Mouse (Mus musculus): ENCODE measurements around the gene Tbc1d24. TPM values are rescaled to one million over a fixed set of nuclear protein-coding genes. Genes with fewer than 3 reads are reported as not detected.

Tbc1d24 gene
- 10 to 100 TPM; 61.2 to 66.1 TPM for total RNA-seq (2021)
- long read RNA-seq, experiment 1, full-length matches to known transcripts, result 1 of 14 reads
- long read RNA-seq, experiment 1, partial matches to known transcripts, result 0 of 14 reads
- long read RNA-seq, experiment 1, other reads (novel, unspliced or antisense), result 13 of 14 reads
- long read RNA-seq, experiment 2, partial matches to known transcripts, result 0 of 19 reads
- long read RNA-seq, experiment 2, other reads (novel, unspliced or antisense), result 19 of 19 reads

DNA sequence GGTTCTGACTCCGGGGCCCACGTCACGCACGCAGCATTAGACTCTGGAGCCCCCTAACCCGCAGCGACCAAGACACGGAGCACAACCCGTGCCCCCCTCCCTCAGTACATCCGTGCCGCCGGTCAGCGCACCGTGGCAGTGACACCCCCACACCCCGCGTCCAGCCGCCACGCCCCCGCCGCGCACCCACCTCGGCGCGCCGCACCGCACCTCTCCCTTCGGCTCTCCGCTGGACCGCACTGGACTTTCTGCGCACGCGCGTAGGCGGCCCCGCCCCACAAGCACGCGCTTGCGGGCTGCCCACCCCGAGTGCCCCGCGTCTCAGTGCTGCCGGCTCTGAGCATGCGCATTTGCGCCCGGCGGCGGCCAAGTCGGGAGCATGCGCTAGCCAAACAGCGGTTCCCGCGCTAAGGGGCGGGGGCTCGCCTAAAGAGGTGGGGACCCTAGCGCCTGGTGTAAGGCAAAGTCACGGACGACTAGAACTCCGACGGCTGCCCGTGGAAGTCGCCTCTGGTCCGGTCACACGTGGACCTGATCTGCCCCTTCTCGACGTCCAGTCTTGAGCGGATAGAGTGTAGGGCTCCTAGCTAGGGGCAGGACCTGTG is at the start of gene Tbc1d24:
Tbc1d24 (minus strand) TSS at position 279 of the 605 bp plus-strand sequence.
- peak within 1 kb of the TSS; percentile 87 for H3K4me3 ChIP-seq
- TF ChIP-seq CTCF (conservative IDR thresholded peaks at IDR 0.05), result no peak
- H3K27ac ChIP-seq, result peak within 1 kb of the TSS; percentile 97
- DNase-seq (ENCODE audit: low spot score in 2 of 2), result peak; percentile 94 to 95

- no peak overlapping the region for H3K27ac ChIP-seq
- DNase-seq (ENCODE audit: low spot score in 2 of 2), result no peak
- TF ChIP-seq CTCF (conservative IDR thresholded peaks at IDR 0.05), result no peak
- no peak overlapping the region for H3K4me3 ChIP-seq
Measured at GRCm38 (mm10) chr17:24252329-24252728, 47.0 kb upstream of the Tbc1d24 start.

DNA sequence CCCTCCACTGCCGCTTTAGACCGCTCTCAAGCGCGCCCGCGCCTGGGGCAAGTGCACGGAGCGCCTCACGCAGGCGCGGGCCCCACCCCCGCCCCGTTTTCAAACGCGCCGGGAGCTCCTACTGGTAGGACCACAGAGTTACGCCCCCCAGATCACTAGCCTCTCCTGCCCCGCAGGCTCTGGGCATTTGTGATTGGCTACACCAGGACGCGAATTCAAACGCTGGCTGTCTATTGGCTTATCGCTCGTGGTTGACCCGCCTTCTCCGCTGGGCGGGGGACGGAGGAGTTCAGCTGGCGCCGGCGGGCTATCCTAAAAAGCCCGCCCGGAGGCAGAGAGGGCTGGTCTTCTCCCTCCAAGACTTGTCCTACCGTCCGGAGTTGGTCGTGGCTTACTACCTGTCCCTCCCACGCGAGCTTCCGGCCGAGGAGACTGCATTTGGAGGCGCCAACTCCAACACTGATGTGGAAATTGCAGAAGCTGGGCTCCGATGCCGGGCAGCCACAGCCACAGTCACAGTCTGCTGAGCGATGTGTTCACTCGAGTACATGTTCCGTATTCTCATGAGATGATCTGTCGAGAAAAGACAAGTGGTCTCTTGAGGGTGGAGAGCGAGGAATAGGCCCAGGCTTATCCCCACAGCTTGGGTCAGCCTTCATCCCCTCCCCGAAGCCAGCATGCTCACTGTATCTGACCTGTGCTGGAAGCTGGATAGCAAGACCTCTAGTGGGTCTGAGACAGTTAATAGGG is 46.1 kb upstream of the Tbc1d24 start, which contains the start of gene Ccnf:
Ccnf (minus strand) TSS at position 165 of the 750 bp plus-strand sequence.
- peak; percentile 94 to 97 for DNase-seq (ENCODE audit: low spot score in 2 of 2)
- Histone ChIP-seq H3K27ac (peak within 1 kb of the TSS; percentile 58), H3K4me3 (peak within 1 kb of the TSS; percentile 88)
- TF ChIP-seq CTCF (conservative IDR thresholded peaks at IDR 0.05), result peak; percentile 79

DNA sequence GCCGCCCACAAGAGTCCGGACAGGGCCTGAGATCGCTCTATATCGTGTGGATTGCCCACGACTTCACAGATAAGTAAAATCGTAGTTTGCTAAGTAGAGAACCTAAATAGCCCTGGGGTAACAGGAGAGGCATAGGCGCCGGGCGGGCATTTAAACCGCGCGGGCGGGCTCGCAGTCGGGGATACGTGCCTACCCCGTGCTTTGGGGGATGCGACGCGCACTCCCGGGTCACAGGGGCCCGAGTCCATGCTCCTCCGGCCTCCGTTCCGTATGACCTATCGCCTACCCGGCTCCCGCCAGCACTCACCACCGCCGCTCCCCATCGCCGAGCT is 45.6 kb upstream of the Tbc1d24 start:
- no peak for TF ChIP-seq CTCF (conservative IDR thresholded peaks at IDR 0.05)
- Histone ChIP-seq H3K27ac (peak overlapping the region; percentile 58), H3K4me3 (peak overlapping the region; percentile 88)
- no peak for DNase-seq (ENCODE audit: low spot score in 2 of 2)

DNA sequence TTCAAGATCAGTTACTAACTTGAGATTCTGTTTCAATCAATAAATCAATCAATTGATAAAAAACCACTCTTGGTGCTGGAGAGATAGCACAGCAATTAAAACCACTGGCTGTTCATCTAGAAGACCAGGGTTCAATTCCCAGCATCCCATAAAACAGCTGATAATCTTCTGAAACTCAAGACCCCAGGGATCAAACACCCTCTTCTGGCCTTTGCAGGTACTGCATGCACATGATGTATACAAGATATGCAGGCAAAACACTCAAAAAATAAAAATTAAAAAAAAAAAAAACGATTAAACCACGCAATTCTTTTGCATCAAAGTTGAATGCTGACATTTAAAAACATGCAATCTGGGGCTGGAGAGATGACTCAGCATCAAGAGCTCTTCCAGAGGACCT is 43.3 kb upstream of the Tbc1d24 start:
- no peak for DNase-seq (ENCODE audit: low spot score in 2 of 2)
- Histone ChIP-seq H3K4me3 (no peak overlapping the region), H3K27ac (no peak overlapping the region)
- TF ChIP-seq CTCF (conservative IDR thresholded peaks at IDR 0.05), result peak; percentile 61

- Histone ChIP-seq H3K27ac (peak overlapping the region; percentile 25; the same call in 1 of the 2 replicates), H3K4me3 (no peak overlapping the region)
- no peak for TF ChIP-seq CTCF (conservative IDR thresholded peaks at IDR 0.05)
- peak in 1 of 2 experiments; percentile 32 for DNase-seq (ENCODE audit: low spot score in 2 of 2)
Measured at GRCm38 (mm10) chr17:24244061-24244460, 38.7 kb upstream of the Tbc1d24 start.

DNA sequence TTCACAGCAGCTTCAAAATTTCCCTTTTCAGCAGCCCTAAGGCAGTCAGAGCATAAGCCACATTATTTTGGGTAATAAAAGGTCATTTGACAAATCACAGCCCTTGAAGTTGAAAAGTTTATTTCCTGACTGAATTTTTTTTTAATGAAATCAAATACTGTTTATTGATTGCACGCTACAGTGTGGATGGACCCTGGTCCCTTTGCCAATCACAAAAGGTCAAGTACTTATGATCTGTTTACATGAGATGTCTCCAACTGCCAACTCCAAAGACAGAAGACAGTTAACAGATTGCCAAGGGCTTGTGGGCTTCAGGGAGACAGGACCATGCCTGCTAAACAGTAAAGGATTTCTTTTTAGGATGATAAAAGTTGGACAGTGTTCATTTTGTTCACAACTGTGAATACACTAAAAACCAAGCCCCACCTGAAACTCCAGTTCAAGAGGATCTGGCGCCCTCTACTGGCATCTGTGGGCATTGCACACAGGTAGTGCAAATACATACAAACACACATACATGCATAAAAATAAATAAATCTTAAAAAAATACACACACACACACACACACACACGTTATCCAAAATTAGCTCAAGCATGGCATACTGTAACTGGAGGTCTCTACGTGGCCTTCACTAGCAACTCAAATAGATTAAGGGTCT is 38.1 kb upstream of the Tbc1d24 start:
- Histone ChIP-seq H3K4me3 (no peak overlapping the region), H3K27ac (no peak overlapping the region)
- TF ChIP-seq CTCF (conservative IDR thresholded peaks at IDR 0.05), result peak; percentile 75
- DNase-seq (ENCODE audit: low spot score in 2 of 2), result no peak

DNA sequence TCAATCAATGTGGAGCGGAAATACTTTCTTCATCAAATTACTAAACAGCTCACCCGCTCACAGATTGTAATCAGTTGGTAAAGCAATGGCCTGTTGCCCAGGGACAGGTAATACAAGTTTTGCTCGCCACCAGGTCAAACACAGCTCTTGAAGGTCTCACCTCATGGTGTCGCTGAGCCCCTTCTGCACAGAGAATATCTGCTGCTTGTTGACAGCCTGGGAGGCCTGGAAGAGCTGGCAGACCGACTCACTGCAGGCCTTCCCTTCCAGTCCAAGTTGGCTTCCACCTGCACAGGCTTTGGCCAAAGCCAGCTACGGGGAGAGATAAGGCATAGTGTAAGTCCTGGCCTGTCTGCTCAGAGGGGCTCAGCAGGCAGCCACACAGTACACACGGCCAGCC is 31.6 kb upstream of the Tbc1d24 start:
- TF ChIP-seq CTCF (conservative IDR thresholded peaks at IDR 0.05), result no peak
- no peak overlapping the region for H3K27ac ChIP-seq
- DNase-seq (ENCODE audit: low spot score in 2 of 2), result no peak
- H3K4me3 ChIP-seq, result no peak overlapping the region

DNA sequence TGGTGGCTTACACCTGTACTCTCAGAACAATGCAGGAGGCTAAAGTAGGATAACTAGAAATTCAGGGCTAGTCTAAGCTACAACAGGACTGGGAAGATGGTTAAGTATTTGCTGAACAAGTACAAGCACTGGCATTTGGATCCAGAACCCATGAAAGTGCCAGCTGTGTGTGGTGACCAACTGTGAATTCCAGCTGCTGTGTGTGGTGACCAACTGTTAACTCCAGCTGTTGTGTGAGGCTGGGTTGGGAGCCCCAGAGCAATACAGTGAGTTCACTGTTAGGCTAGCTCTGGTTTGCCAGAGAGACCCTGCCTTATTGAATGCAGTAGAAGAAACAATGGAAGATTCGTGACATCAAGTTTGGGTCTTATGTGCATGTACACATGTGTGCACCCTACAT is 31.1 kb upstream of the Tbc1d24 start:
- no peak for DNase-seq (ENCODE audit: low spot score in 2 of 2)
- Histone ChIP-seq H3K27ac (no peak overlapping the region), H3K4me3 (no peak overlapping the region)
- TF ChIP-seq CTCF (conservative IDR thresholded peaks at IDR 0.05), result no peak

- H3K4me3 ChIP-seq, result no peak overlapping the region
- no peak for TF ChIP-seq CTCF (conservative IDR thresholded peaks at IDR 0.05)
- no peak overlapping the region for H3K27ac ChIP-seq
- no peak for DNase-seq (ENCODE audit: low spot score in 2 of 2)
Measured at GRCm38 (mm10) chr17:24227941-24228340, 22.6 kb upstream of the Tbc1d24 start.

DNA sequence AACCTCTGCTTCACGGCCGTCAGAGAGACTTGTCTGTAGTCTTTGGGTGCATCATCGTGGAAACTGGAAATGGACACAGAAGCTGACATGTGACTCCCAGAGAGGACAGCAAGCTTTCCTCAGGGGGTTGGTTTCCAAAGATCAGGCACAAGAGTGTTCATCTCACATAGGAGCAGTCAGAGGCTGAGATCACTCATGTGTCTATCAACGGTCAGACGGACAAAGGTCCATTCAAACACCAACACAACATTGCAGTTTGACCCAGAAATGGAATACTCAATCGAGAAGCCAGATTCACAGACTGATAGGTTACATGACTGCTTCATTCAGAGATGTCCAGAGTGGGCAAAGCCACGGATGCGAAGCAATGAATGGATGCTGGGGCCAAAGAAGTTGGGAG is 21.4 kb upstream of the Tbc1d24 start:
- Histone ChIP-seq H3K4me3 (no peak overlapping the region), H3K27ac (no peak overlapping the region)
- DNase-seq (ENCODE audit: low spot score in 2 of 2), result no peak
- TF ChIP-seq CTCF (conservative IDR thresholded peaks at IDR 0.05), result no peak

- Histone ChIP-seq H3K4me3 (no peak overlapping the region), H3K27ac (no peak overlapping the region)
- no peak for DNase-seq (ENCODE audit: low spot score in 2 of 2)
- no peak for TF ChIP-seq CTCF (conservative IDR thresholded peaks at IDR 0.05)
Measured at GRCm38 (mm10) chr17:24225851-24226250, 20.5 kb upstream of the Tbc1d24 start.

- Histone ChIP-seq H3K4me3 (no peak overlapping the region), H3K27ac (no peak overlapping the region)
- no peak for TF ChIP-seq CTCF (conservative IDR thresholded peaks at IDR 0.05)
- DNase-seq (ENCODE audit: low spot score in 2 of 2), result no peak
Measured at GRCm38 (mm10) chr17:24224741-24225140, 19.4 kb upstream of the Tbc1d24 start.

All from layer of hippocampus, adult 2 months (tissue).